Comparison of ENCODE assay signal across 8 mouse cellular contexts in the genomic region with DNA sequence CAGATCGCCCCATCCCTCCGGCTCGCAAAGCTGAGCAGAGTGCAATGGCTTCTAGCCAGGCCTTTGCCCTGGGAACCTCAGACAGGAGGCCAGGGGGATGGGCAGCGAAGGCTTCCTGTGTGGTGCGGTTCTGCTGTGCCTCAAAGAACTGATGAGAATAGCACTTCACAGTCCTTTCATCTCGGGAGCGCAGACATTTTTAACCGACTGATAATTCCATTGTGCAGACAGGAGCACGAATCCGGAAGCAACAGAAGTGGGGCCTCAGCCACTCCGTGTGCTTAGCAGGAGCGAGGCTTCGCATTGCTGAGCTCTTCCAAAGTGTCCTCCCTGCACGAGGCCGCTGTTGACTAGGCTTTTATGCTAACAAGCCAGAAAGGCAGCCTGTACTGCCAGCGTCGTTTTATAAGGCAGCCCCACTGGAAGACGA. TPM values are rescaled to one million over a fixed set of nuclear protein-coding genes. Genes with fewer than 3 reads are reported as not detected.
DNase-seq lines count a peak whose midpoint lies in the region; ATAC-seq lines count a peak whose summit lies in the region.

No protein-coding gene starts in this region.

- peak; percentile 43 for DNase-seq in hindbrain, embryonic 10.5 days (ENCODE audit: low spot score)
- peak; percentile 43 to 52 for DNase-seq in layer of hippocampus, postnatal 14 days (ENCODE audit: low spot score in 2 of 2)
- peak; percentile 64 to 66 for DNase-seq in lung, postnatal 4 days
- peak; percentile 39 for DNase-seq in right cerebral cortex, postnatal 4 days
- no peak for DNase-seq in c-Kit-positive CD71-positive TER-119-positive erythroid progenitor cells, embryonic 14.5 days (ENCODE audit: low spot score)

- no peak overlapping the region for H3K9ac ChIP-seq in embryonic facial prominence, embryonic 13.5 days

- 24% methylated on average over 18 of the region's 18 CpGs for WGBS in embryonic facial prominence, embryonic 13.5 days
- 23% methylated on average over 18 of the region's 18 CpGs for WGBS in hindbrain, embryonic 10.5 days

- peak; percentile 89 for ATAC-seq in CD4-positive, CD25-positive, alpha-beta regulatory T cell, adult 4 months
- ATAC-seq in activated CD4-positive, CD25-positive, alpha-beta regulatory T cell, adult 4 months = peak; percentile 92
- ATAC-seq in embryonic facial prominence, embryonic 13.5 days (ENCODE audit: insufficient number of reproducible peaks, insufficient read depth, low FRiP score, low TSS enrichment, low read depth) = 0 out of 2 replicates have a peak, but pooled peaks have one; percentile 33

- H3K4me3 ChIP-seq in embryonic facial prominence, embryonic 13.5 days = no peak overlapping the region
- peak overlapping the region; percentile 26 for H3K4me3 ChIP-seq in hindbrain, embryonic 10.5 days

- no peaks in the 10 kb centered on the region for H3K36me3 ChIP-seq in embryonic facial prominence, embryonic 13.5 days
- H3K36me3 ChIP-seq in hindbrain, embryonic 10.5 days = no peaks in the 10 kb centered on the region

- H3K27ac ChIP-seq in embryonic facial prominence, embryonic 13.5 days = no peak overlapping the region
- peak overlapping the region; percentile 81 for H3K27ac ChIP-seq in hindbrain, embryonic 10.5 days

- peak overlapping the region; percentile 43 for H3K4me2 ChIP-seq in embryonic facial prominence, embryonic 13.5 days

- H3K9me3 ChIP-seq in embryonic facial prominence, embryonic 13.5 days = no peaks in the 10 kb centered on the region
- no peaks in the 10 kb centered on the region for H3K9me3 ChIP-seq in hindbrain, embryonic 10.5 days

- peaks cover 17% of the 10 kb centered on the region for H3K4me1 ChIP-seq in embryonic facial prominence, embryonic 13.5 days
- peaks cover 17% of the 10 kb centered on the region for H3K4me1 ChIP-seq in hindbrain, embryonic 10.5 days (replicated peaks)

- H3K27me3 ChIP-seq in embryonic facial prominence, embryonic 13.5 days = no peaks in the 10 kb centered on the region
- H3K27me3 ChIP-seq in hindbrain, embryonic 10.5 days (ENCODE audit: insufficient read depth, poor library complexity, severe bottlenecking) = peaks cover 4% of the 10 kb centered on the region; the same call in 1 of the 2 replicates

RNA-seq across cellular contexts. Expression of a gene that starts 53.6 kb away (rescaled TPM):
- polyA plus RNA-seq in CD4-positive, CD25-positive, alpha-beta regulatory T cell, adult 4 months (2017; shearing (Covaris generic)) = 10 to 100 TPM; 18.3 to 35.8 TPM
- 10 to 100 TPM; 23.8 to 42.3 TPM for polyA plus RNA-seq in activated CD4-positive, CD25-positive, alpha-beta regulatory T cell, adult 4 months (2017; shearing (Covaris generic))
- 68.5 and 70.6 TPM in 2 replicates for polyA plus RNA-seq in embryonic facial prominence, embryonic 13.5 days (2015; fragmentation: Nextera tagmentation; extraction: Ambion mirVana)
- 84.0 and 91.2 TPM in 2 replicates for polyA plus RNA-seq in hindbrain, embryonic 10.5 days (2016; fragmentation: Nextera tagmentation; extraction: Ambion mirVana)
- total RNA-seq in layer of hippocampus, postnatal 14 days (2021) = 10 to 100 TPM; 70.7 to 77.2 TPM

Comparison
In these comparisons a context has a peak if more than half of its experiments do, and no peak if none do; other contexts are left out.
1. ATAC-seq: peak in every context shown above with its lines; median percentile 92 in activated CD4-positive, CD25-positive, alpha-beta regulatory T cell, adult 4 months; 89 in CD4-positive, CD25-positive, alpha-beta regulatory T cell, adult 4 months; 33 in embryonic facial prominence, embryonic 13.5 days.